Mouse (Mus musculus): ENCODE measurements around the gene Car2. TPM values are rescaled to one million over a fixed set of nuclear protein-coding genes. Genes with fewer than 3 reads are reported as not detected.

Gene Car2
- total RNA-seq, 2 experiments from 2014 or later, result 4.6 to 6.4 TPM

DNA sequence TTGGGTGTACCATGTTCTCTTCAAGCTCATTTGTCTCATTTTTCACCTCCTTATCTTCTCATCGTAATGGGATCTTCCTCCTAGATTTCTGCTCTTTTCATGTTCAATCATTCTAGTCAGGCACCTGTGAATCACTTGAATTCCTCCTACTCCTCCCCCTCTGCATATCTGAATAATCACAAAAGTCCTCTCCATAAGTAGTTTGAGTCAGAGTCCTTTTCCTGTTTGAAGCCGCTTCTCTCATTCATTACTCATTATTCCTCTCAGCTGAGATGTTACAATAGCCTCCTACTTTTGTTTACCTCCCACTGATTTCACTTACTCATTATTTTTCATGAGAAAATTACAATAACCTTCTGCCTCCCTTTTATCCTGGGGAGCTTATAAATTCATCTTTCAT is 31.2 kb downstream of the Car2 start:
- DNase-seq (ENCODE audit: low spot score in 2 of 2), result no peak

DNA sequence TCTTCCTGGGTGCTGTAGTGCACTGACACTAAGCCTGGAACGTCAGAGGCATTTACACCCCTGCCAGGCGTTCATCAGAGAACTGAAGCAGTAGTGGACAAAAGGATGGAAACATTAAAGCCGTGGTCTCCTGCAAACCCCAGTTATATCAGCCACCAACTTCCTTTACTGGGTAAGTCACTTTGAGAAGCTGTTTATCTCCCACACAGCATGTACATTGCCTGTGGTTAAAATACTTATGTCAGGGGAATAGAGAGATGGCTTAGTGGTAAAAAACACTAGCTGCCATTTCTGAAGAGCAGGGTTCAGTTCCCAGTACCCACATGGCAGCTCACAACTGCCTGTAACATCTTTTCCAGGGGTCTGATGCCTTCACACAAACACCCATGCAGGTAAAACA is 58.6 kb downstream of the Car2 start:
- DNase-seq (ENCODE audit: low spot score in 2 of 2), result no peak

DNA sequence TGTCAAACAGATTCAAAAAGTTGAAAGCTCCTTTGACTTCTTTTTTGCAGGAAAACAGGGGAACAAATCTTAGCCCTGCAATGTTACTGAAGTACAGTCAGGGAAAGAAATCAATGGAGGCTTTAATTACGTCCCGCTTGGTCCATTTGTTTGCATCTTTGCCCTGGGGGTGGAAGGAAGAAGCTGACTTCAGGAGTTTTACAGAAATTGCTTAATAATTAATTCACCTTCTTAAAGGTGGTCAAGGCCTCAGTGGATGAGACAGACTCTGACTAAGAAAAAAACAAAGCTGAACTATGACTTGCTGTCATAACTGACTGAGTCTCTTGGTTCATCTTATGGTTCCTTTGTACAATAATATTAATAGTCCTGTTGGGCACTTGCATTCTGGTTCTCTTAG is 59.6 kb downstream of the Car2 start:
- no peak for DNase-seq (ENCODE audit: low spot score in 2 of 2)

DNA sequence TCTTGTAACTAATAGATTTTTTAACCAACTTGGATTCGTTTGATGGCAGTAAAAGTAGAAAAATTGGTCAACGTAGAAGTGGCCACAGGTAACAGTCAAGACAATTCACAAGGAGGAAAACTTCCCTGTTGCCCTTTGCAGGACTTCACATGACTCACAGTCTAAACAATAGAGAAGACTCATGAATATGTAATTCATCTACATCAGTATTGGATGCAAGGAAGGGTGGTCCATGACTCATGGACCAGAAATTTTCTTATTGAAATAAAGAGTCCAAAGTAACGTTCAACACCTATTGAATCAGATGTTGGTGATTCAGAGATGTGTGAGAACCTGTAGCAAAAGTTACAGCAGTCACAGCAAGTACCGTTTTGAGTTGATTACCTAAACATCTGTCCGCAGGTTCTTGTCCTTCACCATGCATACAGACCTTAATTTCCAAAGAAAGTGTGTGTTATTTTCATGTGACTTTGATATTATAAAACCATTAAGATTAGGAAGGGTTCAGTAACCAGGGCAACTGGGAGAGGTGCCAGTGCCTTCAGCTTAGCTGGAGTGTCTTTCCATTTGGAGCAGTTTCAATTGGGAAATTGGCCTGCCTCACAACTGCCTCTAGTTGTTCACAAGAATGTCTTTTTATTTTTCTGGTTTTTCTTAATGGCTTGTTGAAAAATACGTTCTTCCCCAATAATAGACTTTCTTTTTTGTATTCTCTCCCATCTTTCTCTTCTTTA is 62.2 kb downstream of the Car2 start:
- DNase-seq (ENCODE audit: low spot score in 2 of 2), result no peak

DNA sequence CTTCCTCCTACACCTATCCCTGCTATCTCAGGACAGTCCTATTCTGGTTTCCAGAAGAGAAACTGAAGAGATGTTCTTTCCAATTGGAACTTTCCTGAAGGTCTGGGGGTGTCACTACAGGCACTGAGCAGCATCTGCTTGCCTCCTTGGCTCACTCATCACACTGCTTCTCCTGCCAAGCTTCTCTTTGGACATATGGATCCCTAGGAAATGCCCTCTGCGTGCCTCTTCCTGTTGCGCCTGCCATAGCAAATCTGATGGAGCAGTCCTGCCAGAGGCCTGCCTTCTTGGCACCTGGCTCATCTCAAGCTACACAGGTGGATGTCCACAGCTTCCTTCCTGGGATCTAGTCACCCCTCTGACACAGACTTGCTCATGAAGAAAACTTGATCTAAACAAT is 64.0 kb downstream of the Car2 start:
- no peak for DNase-seq (ENCODE audit: low spot score in 2 of 2)

Other genes starting within 250 kb of the Car2 start
- 1 to 10 TPM in 1 of 2 experiments, under 1 TPM in 1; 0.91 to 1.5 TPM for gene Car13, start 244.5 kb upstream of the Car2 start, total RNA-seq (2021)
- gene Car1, start 77.9 kb upstream of the Car2 start, total RNA-seq (2021), result under 1 TPM; 0.29 to 0.31 TPM
- 1,000 to 10,000 TPM; 1,435 to 1,848 TPM for gene Car3, start 22.8 kb upstream of the Car2 start, total RNA-seq (2021)

All from gastrocnemius, postnatal 4 days (tissue).